Mouse (Mus musculus): ENCODE measurements around the gene Zup1. TPM values are rescaled to one million over a fixed set of nuclear protein-coding genes. Genes with fewer than 3 reads are reported as not detected.
"Not testable (repeated sequence)": the region's sequence is repeated elsewhere in the genome, so short reads cannot be mapped to it uniquely, and the experiment has no call there.

Gene Zup1
- 10 to 100 TPM in 1 of 2 experiments, 1 to 10 TPM in 1; 9.6 to 12.0 TPM for total RNA-seq (2021)

DNA sequence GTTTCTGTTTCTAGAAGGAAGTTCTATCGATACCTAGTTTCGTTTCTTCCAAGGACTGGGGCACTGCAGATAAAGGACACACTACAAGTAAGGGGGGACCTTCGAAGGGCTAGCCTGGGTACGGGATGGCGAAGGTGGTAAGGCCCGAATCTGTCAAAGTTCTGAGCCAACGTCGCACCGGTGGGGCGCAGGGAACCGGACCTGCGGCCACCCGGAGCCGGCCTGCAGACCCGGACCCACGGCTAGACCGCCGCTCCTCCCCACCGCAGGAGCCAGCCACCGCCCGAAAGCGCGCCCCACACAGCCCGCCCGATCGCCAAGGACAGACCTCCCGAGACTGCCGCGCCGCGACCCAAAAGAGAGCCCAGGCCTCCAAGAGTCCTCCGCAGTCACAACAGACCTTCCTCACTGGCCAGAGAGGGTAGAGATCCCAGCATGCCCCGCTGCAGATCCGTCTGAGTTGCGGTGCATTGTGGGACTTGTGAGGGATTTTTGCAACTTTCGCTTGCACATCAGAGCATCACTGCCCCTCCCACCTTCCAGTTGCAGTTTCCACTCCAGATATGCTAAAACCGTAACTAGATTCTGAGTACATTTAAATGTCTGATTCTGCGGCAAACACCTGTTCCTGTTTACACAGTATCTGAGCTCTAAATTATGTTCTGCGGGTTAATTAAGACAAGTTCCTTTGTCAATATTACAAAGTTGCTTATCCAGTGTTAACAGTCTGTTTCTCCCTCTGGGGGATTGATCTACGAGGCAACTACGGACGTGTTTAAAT, at the start of gene Zup1:
Gene Zup1 (minus strand): TSS at position 467 of the 781 bp plus-strand sequence.
- peak; percentile 85 for DNase-seq

DNA sequence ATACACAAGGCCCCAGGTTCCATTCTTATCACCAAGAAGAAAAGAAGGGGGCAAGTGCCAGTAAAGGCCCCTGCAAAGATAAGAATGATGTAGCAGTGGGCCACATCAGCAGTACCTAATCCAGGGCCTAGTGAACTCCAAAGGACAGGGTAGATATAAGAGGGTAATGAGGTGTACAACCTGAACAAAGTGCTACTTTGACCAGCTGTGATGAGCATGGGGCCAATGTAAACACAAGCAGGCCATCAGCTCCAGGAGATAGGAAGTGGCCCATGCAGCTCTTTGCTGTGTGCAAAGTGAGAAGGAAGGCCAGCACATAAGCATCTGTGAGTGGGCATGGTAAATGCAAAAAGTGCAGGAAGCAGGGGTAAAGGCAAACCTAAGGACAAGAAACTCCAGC, 47.3 kb upstream of the Zup1 start:
- no peak for DNase-seq

DNA sequence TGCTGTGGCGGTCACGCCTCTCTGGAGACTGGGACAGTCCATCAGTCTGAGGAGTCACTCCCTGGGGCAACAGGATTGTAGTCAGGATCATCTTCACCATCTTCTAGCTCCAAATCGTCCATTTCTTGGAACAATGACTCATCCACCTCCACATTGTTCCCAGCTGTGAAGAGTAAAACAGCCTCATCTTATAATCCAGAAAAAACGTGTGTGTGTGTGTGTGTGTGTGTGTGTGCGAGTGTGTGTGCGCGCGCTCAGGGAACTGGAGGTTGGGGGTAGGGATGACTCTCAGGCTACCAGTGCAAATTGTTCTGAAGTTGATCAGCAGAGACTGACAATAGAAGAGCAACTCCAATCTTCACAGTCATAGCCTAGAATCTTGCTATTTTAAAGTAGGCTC, 45.6 kb upstream of the Zup1 start:
- DNase-seq: not testable (repeated sequence)

DNA sequence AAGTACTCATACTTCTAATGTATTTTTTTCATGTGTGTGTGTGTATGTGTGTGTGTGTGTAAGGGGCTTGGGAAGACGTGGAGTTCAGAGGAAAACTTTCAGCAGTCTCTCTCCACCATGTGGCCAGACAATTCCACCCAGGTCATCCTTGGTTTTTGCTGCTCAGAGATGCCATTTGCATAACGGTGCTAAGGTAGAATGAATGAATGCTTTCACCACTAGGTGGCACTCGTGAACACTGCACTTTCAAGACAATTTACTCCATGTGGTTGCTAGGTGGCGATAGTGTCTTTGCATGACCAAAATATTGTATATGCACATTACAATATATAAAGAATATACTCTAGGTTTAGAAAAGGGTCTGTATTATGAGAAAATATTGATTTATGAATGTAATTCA, 35.7 kb upstream of the Zup1 start:
- DNase-seq: peak; percentile 74

DNA sequence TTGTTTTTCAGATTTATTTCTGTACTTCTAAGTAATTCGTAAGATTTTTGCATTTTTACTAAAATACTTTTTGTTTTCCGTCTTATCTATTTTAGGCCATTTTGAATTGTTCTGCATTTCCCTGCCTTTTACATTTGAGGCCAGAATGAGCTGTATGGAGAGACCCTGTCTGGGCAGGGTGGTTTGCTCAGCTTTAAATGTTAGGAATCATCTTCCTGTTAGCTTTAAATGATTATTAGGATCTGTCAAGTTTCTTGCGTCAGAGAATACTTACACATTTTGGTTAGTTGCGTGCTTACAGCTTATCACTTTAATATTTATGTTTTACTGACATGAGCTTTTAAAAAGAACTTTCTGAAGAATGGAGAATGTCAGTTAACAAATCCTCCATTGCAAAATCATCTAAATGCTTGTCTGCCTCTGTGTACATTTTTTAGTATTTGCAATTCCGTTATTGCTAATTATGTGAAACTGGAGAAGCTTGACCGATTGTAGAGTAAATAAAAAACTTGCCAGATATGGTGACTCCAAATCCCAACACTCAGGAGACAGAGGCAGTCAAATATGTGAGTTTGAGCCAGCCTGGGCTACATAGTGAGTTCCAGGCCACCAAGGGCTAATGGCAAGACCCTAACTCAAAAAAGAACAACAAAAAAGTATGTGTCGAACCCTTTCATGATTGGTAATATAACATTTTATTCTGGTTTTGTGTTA, 23.9 kb upstream of the Zup1 start:
- no peak for DNase-seq

DNA sequence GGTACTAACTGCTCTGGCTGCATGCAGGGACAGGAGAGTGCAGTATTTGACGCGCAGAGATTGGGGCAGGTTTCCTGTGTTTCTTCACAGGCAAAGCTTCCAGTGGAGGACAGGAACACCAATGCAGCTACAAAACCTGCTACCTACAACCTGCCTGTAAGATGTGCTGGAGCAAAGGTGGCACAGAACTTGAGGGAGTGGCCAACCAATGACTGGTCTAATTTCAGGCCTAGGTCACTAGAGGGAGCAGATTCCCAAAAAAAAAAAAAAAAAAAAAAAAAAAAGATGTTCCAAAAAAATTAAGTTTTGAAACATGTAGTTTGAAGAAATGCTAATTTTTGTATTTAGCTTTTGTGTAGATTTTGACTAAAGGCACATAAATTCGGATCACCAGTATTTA, 1.4 kb upstream of the Zup1 start:
- DNase-seq: no peak

DNA sequence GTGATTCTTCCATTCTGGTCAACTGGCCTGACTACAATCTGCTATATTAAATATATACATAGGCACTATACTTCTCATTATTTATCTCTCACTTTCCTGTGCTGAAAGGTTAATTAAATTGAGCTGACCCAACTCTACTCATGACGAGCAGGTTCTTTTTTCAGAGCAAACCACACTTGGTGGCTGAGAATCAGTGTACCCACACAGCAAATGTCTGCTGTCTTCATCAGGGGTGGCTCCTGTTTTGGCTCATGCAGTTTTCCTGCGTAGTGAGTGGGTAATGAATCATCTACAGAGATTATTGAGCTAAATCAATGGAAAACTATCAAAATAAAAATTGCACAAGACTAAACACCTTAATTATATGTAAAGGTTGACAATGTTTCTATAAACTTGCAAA, 4.7 kb downstream of the Zup1 start:
- DNase-seq: no peak

DNA sequence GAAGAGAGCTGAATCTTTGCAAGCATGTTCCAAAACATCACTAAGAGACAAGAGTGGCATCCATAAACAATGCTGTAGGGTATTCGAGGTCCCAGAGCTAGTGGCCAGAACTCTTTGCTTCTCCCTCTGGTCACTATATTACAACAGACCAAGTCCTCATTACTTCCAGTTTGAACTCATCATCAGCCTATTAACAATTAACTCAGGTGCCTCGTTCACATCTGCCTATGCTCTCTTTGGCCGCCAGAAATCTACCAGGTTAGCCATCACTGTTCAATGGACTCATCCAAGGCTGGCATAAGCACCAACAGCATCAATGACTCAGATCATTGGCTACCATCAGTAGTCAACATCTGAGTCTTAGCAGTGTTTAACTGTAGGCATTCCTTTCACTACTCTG, 5.7 kb downstream of the Zup1 start:
- no peak for DNase-seq

DNA sequence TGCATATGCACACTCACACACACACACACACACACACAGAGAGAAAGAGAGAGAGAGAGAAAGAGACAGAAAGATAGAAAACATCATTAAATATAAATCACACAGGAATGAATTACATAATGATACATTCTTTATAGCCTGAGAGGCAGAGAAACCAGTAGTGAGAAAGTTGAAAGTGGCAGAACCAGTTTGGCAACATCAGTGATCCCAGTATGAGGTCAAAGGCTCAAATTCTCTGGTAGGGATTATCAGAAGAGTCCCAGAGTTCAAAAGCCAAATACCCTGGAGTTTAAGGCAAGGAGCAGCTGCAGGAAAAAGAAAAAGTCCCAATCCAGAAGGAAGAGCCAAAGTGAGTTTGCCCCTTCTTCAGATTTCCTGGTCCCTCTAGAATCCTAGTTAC, 10.4 kb downstream of the Zup1 start:
- no peak for DNase-seq

DNA sequence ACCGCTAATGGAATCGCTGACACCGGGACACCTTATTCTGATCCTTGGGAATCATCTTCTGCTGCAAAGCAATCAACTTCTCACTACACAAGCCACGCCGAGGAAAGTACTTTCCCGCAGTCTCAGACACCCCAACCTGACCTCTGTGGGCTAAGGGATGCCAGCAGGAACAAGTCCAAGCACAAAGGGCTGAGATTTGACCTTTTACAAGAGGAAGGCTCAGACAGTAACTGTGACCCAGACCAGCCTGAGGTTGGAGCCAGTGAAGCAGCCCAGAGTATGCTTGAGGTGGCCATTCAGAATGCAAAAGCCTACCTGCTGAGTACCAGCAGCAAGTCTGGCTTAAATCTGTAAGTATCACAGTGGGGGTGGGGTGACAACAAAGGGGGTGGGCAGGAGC, 45.6 kb downstream of the Zup1 start:
- DNase-seq: no peak

DNA sequence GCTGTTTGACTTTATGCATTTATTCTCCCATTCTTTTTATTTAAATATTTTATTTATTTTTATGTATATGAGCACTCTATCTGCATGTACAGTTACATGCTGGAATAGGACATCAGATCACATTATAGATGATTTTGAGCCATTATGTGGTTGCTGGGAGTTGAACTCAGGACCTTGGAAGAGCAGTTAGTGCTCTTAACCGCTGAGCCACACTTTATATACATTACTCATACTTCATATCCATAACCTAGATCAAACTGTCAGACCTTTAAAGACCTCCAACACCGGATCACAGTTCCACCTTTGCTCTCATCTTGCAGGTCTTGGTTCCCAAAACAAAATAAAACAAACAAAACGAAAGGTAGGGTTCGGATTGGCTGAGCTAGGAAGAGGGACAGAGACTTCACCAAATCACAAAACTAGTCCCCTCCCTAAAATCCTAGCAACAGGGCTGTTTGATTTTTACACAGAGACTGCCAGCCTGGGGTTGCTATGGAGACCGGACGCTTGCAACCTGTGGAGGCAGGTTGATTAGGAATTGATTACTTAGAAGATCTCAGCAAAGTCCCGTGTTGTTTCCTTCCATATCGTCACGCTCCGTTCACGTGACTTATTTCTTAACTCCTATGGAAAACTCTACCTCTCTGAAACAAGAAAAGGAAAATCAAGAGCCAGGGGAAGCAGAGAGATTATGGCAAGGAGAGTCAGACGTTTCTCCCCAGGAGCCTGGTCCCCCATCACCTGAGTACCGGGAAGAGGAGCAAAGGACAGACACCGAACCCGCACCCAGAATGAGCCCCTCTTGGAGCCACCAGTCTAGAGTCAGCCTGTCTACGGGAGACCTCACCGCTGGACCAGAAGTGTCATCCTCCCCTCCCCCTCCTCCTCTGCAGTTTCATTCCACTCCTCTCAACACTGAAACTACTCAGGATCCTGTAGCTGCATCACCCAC, 46.3 kb downstream of the Zup1 start, which contains the start of gene Rsph4a:
Gene Rsph4a (plus strand): TSS at position 582 of the 952 bp plus-strand sequence.
- DNase-seq: peak; percentile 23

DNA sequence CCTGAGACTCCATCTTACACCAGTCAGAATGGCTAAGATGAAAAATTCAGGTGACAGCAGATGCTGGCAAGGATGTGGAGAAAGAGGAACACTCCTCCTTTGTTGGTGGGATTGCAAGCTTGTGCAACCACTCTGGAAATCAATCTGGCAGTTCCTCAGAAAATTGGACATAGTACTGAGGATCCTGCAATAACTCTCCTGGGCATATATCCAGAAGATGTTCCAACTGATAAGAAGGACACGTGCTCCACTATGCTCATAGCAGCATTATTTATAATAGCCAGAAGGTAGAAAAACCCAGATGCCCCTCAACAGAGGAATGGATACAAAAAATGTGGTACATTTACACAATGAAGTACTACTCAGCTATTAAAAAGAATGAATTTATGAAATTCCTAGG, 49.5 kb downstream of the Zup1 start:
- not testable (repeated sequence) for DNase-seq

DNA sequence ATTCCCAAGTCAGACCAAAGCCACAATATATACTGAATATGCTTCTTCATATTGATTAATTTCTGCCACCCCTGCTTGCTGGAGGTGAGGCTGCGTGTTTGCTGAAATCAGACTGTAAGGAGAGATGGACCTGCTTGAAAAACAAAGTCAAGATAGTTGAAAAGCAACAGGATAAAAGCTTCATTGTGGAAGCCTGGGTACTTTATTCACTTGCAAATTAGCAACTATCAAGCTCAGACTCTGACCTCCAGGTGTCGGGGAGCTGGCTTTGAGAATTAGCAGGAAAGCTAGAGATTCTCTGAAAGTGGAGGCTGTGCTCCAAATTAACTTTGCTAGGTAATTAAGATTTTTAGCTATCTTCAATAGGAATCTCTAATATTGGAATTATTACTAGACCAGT, 68.7 kb downstream of the Zup1 start:
- not testable (repeated sequence) for DNase-seq

DNA sequence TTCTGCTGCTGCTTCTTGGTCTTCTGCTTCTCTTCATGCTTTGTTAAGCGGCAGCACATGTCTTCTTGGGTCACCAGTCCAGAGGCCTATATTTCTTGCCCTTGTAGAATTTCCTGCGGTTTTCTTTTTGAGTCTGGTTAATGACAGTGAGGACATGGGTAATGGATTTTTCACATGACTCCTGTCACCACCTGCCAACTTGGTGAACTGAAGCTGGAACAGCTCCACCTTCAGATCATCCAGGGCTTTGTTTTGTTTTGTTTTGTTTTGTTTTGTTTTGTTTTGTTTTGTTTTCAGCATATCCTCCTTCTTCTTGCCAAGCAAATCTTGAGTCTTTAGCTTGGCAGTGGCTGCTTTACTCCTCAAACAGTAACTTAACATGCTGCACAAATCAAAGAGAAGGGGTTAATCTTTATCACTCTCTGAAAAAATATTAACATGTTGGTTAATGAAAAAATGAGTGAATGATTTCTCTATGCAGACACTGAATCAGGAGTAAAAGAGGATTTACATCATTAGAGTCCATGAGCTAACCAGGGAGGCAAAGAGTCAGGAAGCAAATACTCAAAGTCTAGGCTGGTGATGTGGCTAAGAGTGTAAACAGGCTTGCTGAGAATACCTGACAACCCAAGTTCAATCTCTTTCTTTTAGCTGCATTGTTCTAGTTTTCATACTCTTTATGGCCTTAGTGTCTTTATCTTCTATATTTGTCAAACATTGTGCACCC, 78.2 kb downstream of the Zup1 start:
- no peak for DNase-seq

DNA sequence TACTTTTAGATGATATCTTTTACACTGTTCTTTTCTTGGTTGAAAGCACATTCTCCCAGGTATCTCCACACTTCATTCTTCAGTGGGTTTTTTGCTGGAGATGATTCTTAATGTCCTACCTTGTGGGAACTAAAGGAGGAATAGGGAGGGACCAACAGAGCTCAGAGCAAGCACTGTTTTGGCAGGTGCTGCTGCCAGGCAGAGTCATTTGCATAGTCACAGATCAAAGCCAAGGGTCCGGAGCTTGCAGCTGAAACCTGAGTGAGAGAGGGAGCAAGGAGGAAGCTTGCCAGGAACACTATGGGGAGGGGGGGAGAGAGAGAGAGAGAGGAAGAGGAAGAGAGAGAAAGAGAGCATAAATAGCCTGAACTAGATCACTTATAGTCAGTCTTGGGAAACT, 80.6 kb downstream of the Zup1 start:
- DNase-seq: no peak

Other genes starting within 250 kb of the Zup1 start
- gene Sult3a2, start 164.6 kb downstream of the Zup1 start, total RNA-seq (2021): not detected
- not detected for gene Sult3a1, start 93.5 kb downstream of the Zup1 start, total RNA-seq (2021)
- gene Rsph4a, start 46.2 kb downstream of the Zup1 start, total RNA-seq (2021): not detected
- 100 to 1,000 TPM; 112 to 119 TPM for gene Rwdd1, start 68.4 kb upstream of the Zup1 start, total RNA-seq (2021)
- gene Trappc3l, start 86.3 kb upstream of the Zup1 start, total RNA-seq (2021): not detected
- not detected for gene Calhm4, start 93.0 kb upstream of the Zup1 start, total RNA-seq (2021)
- 1 to 10 TPM; 1.4 to 1.6 TPM for gene Calhm5, start 145.2 kb upstream of the Zup1 start, total RNA-seq (2021)
- gene Calhm6, start 176.7 kb upstream of the Zup1 start, total RNA-seq (2021): under 1 TPM in 1 of 2 experiments, not detected in 1; 0.33 TPM